Mouse (Mus musculus): ENCODE results near the gene Htra2. TPM values are rescaled to one million over a fixed set of nuclear protein-coding genes. Genes with fewer than 3 reads are reported as not detected.

Htra2 gene
- polyA plus RNA-seq (2012; rRNA removed) = 19.2 and 22.7 TPM in 2 replicates

DNA sequence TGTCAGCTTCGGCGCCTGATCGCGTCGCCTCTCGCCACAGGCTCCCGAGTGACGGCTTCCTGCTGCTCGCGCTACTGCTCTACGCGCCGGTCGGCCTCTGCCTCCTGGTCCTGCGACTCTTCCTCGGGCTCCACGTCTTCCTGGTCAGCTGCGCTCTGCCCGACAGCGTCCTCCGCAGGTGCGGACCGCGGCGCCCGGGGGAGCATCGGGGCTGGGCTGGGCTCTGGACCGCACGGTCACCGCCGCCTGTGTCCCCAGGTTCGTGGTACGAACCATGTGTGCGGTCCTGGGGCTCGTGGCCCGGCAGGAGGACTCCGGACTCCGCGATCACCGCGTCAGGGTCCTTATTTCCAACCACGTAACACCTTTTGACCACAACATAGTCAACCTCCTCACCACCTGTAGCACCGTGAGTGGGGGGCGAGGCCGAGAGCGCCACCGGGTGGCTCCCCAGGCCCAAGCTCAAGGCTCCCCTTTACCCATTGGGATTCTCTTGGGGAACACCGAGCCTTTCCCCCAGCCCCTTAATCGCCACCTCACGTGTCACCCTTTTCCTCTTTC lies at the start of gene Htra2:
Htra2 (minus strand) TSS at position 403 of the 561 bp plus-strand sequence.

DNA sequence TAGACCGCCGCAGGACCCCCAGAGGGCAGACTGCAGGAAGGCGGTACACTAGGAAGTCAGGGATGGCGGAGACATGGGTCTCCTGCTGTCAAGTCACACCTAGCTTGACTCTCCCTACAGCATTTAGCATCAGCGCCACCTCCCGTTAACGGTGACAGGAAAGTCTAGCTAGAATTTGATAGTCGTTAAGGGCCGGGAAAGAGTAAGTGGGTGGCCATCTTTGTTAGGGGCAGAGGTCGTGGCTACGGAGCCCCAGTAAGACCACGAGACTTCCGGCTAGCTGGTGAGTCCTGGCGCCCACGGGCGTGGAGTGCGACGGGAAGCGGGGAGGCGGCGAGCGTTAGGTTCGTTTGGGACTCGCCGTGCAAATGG lies 46.2 kb upstream of the Htra2 start, which contains the start of the genes Ccdc142 and Gm42688:
Ccdc142 (plus strand) TSS at position 286 of the 372 bp plus-strand sequence.
Gm42688 (plus strand) TSS at position 302 of the 372 bp plus-strand sequence.

DNA sequence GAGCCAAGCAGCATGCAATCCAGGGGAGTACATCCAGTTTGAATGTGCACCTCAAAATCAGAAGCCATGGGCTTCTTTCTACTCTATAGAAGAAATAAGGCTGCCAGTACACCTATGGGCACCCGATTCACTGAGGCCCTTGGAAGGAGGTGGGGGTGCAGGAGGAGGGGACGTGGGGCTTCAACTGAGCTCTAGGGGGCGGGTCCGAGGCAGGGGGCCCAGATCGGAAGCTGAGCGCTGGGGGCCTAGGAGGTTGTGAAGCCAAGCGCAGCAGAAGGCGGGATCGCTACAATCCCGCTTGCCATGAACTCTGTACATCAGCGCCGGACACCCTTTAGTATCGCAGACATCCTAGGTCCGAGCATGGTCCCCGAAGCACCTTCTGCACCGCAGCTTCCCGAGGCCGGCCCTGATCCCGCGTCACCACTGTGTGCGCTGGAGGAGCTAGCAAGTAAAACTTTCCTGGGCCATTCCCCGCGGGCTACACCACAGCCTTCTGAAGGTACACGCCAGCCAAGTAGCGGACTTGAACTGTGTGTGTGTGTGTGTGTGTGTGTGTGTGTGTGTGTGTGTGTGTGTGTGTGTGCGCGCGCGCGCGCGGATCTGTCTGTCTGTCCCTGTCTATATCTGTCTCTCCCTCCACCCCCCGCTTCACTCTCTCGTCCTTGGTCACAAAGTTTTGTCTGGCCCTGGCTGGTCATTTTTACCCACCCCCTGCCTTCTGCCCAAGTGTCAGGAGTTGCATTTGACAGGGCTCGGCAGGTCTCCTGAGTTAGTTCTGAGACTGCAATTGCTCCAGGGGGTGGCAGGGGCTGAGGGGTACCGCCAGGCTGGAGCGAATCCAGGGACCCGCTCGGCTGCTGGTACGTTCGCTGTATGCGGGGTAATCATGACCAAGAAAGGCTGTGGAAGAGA lies 31.3 kb upstream of the Htra2 start, which contains the start of gene Lbx2:
Lbx2 (plus strand) TSS at position 247 of the 915 bp plus-strand sequence.

DNA sequence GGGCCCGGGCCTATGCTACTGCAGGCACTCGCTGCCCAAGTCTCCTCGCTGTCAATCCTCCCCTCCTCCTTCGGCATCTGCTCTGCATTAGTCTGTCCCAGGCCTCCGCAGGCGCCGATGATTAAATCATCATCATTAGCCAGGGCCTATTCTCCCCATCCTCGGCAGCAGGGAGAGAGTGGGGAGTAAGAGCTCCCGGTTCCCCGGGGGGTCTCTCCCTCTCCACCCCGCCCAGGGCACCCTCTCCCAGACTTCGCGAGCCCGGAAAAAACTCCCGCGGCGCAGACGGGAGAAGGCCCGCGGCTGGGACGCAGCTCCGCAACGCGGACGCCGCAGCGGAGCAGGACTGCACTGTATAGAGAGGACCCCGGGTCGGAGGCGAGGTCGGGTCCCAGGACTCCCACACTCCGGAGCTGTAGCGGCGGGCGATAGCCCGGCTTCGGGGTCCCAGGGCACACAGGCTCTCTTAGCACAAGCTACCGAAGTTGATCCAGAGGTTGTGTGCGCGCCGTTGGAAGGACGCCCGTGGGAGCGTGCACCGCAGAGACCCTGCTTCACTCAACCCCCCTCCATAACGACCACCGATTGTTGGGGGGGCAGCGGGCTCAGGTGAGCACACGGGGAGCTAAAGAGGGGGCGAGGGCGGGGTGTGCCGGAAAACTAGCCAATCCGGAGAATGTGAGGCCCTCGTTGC lies 22.7 kb upstream of the Htra2 start, which contains the start of gene Pcgf1:
Pcgf1 (plus strand) TSS at position 240 of the 694 bp plus-strand sequence.

DNA sequence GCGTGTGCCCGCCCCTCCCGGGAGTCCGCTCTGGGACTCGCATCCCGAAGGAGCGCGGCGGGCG lies 15.0 kb upstream of the Htra2 start, which contains the start of gene Tlx2:
Tlx2 (minus strand) TSS at position 47 of the 64 bp plus-strand sequence.

DNA sequence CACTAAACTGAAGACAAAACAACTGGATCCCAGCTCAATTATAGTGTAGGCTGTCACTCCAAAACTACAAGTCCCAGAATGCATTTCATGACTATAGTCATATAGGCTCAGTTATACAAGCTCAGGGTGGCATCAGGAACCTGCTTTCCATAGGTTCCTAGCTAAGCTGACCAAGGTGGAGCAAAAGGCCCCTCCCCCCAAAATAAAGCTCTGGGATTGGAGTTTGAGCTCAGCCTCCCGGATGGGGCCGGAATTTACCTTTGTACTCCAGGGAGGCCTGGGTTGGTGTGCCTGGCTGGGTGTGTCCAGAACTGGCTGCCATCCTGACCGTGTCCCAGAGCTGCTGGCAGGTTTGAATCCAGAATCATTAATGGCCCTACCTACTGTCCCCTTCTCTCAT lies 2.7 kb upstream of the Htra2 start, which contains the start of gene Dqx1:
Dqx1 (plus strand) TSS at position 55 of the 400 bp plus-strand sequence.

DNA sequence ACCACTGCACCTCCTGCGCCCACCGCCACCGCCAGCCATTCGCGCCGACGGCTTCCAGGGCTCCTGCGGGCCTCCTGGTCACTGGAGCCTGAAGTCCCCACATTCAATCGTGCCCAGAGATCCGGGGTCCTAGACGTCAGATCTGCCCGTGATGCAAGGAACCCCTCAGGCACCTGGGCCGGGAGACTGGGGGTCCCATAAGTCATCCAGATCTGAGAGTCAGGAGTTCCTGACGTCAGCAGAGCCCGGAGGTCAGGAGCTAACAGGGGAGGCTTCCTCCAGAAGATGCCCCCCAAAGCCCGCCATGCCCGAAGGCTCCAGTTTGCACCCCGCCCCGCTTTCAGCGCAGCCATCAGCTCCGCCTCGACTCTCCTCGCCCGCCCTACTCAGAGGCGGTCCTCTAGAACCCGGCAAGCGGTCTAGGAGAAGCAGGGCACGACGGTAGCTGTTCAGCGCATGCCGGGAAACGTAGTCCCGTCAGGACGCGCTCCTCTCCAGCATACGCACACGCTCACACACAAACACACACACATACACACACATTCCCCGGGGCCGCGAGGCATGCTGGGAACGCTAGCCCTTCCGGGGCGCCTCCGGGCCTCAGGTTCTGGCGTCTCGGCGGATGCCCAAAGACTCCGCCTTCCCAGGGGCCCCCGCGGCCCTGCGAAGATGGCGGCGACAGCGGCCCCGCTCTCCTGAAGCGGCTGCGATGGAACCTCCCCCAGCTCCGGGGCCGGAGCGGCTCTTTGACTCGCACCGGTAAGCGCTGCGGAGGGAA lies 810 bp downstream of the Htra2 start, which contains the start of gene Aup1:
Aup1 (plus strand) TSS at position 448 of the 778 bp plus-strand sequence.

GRCm38 (mm10) chr6:83033249-83034185 lies 21.6 kb downstream of the Htra2 start, which contains the start of the genes Dok1 and Loxl3:
Gene Dok1 (minus strand): TSS chr6:83033471.
Gene Loxl3 (plus strand): TSS chr6:83034173.

Other genes with a start within 250 kb of the Htra2 start
- gene Sema4f, start 115.5 kb downstream of the Htra2 start, polyA plus RNA-seq (2012; rRNA removed) = 0.32 and 0.38 TPM in 2 replicates
- 0.03 and 0.12 TPM in 2 replicates for gene M1ap, start 108.4 kb downstream of the Htra2 start, polyA plus RNA-seq (2012; rRNA removed)
- gene Dok1, start 21.8 kb downstream of the Htra2 start, polyA plus RNA-seq (2012; rRNA removed) = 4.3 and 6.4 TPM in 2 replicates
- gene Loxl3, start 21.1 kb downstream of the Htra2 start, polyA plus RNA-seq (2012; rRNA removed) = 2.0 and 2.8 TPM in 2 replicates
- gene Aup1, start 752 bp downstream of the Htra2 start, polyA plus RNA-seq (2012; rRNA removed) = 333 and 519 TPM in 2 replicates
- 3.3 and 4.4 TPM in 2 replicates for gene Dqx1, start 2.6 kb upstream of the Htra2 start, polyA plus RNA-seq (2012; rRNA removed)
- 1.2 and 3.8 TPM in 2 replicates for gene Tlx2, start 15.0 kb upstream of the Htra2 start, polyA plus RNA-seq (2012; rRNA removed)
- gene Pcgf1, start 22.6 kb upstream of the Htra2 start, polyA plus RNA-seq (2012; rRNA removed) = 3.2 and 3.8 TPM in 2 replicates
- gene Lbx2, start 31.1 kb upstream of the Htra2 start, polyA plus RNA-seq (2012; rRNA removed) = 0.76 and 0.81 TPM in 2 replicates
- gene Ccdc142, start 46.3 kb upstream of the Htra2 start, polyA plus RNA-seq (2012; rRNA removed) = 3.4 and 4.7 TPM in 2 replicates
- gene Gm42688, start 46.3 kb upstream of the Htra2 start, polyA plus RNA-seq (2012; rRNA removed) = 0.93 and 1.6 TPM in 2 replicates
- gene Mrpl53, start 53.8 kb upstream of the Htra2 start, polyA plus RNA-seq (2012; rRNA removed) = 25.7 and 38.3 TPM in 2 replicates
- 31.9 and 39.2 TPM in 2 replicates for gene Mogs, start 60.2 kb upstream of the Htra2 start, polyA plus RNA-seq (2012; rRNA removed)
- 137 and 148 TPM in 2 replicates for gene Wbp1, start 66.3 kb upstream of the Htra2 start, polyA plus RNA-seq (2012; rRNA removed)
- 29.6 and 60.8 TPM in 2 replicates for gene Ino80b, start 70.2 kb upstream of the Htra2 start, polyA plus RNA-seq (2012; rRNA removed)
- gene Rtkn, start 80.2 kb upstream of the Htra2 start, polyA plus RNA-seq (2012; rRNA removed) = 36.3 and 47.6 TPM in 2 replicates
- gene Wdr54, start 101.1 kb upstream of the Htra2 start, polyA plus RNA-seq (2012; rRNA removed) = 1.8 and 1.9 TPM in 2 replicates
- gene 1700003E16Rik, start 101.1 kb upstream of the Htra2 start, polyA plus RNA-seq (2012; rRNA removed) = 0.15 and 0.48 TPM in 2 replicates
- 76.7 and 83.1 TPM in 2 replicates for gene Dctn1, start 110.6 kb upstream of the Htra2 start, polyA plus RNA-seq (2012; rRNA removed)
- gene Slc4a5, start 164.6 kb upstream of the Htra2 start, polyA plus RNA-seq (2012; rRNA removed) = 0.05 and 0.16 TPM in 2 replicates

Measured in stomach, adult 2 months (tissue).